Mouse (Mus musculus) left cerebral cortex, adult 9 months (tissue): ENCODE measurements around the gene Rassf1.
A peak's percentile ranks its signal among the peaks of the same experiment; 100 is the strongest.

Experiments
- DNase-seq, 2 experiments: peaks; one replicate each; pipeline ENCODE4 v3.0.0; 2022; ENCODE audit warnings: low spot score in 2 of 2

Rassf1 gene

DNA sequence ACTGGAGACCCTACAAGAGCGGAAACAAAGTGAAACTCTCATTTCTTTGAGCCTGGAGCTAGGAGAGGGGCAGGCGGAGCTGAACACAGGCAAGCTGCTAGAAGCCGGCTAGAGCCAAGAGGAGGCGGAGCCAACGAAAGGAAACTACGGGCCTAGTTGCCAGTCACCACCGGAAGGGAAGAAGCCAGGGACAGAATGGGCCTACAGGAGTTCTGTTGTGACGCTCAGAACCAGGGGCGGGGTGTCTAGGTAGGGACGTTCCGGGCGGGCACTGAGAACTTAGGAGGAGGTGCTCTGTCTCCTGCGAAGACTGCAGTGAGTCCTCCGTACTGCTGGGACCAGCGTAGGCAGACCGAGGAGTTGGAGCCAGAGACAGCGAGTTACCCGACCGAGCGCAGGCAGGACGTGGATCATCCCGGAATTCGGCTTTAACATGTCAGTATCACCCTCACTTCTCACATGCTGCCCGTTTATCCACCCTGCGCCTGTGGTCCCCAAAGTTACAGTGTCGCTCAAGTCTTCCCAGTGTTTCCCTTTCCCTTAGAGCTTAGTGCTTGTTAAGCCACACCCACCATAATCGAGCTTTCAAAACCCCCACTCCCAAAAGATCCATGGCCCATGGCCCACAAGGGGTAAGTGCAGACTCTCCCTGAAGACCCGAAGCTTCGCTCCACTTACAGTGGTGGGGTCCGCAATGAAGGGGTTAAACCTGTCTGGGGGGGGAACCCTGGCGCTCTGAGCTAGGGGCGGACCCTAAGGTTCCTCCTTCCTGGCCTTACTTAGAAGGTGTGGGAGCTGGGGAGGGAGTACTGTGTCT, 29.4 kb downstream of the Rassf1 start, which contains the start of gene Hyal3:
Hyal3 (plus strand) TSS at position 318 of the 817 bp plus-strand sequence.
- DNase-seq, result peak; percentile 81 to 90

GRCm38 (mm10) chr9:107581584-107581983, 30.2 kb downstream of the Rassf1 start:
- no peak for DNase-seq

GRCm38 (mm10) chr9:107582509-107583062, 31.2 kb downstream of the Rassf1 start:
- no peak for DNase-seq

DNA sequence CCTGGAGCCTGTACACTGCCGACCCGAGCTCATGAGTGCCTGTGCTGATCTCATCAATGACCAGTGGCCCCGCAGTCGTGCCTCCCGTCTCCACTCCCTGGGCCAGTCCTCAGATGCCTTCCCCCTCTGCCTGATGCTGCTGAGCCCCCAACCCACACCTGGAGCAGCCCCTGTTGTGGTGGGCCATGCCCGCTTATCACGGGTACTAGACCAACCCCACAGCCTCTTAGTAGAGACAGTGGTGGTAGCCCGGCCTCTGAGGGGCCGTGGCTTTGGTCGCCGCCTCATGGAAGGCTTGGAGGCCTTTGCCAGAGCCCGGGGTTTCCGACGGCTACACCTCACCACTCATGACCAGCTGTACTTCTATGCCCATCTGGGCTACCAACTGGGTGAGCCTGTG, 31.8 kb downstream of the Rassf1 start:
- no peak for DNase-seq

GRCm38 (mm10) chr9:107586504-107586903, 35.1 kb downstream of the Rassf1 start:
- no peak for DNase-seq

DNA sequence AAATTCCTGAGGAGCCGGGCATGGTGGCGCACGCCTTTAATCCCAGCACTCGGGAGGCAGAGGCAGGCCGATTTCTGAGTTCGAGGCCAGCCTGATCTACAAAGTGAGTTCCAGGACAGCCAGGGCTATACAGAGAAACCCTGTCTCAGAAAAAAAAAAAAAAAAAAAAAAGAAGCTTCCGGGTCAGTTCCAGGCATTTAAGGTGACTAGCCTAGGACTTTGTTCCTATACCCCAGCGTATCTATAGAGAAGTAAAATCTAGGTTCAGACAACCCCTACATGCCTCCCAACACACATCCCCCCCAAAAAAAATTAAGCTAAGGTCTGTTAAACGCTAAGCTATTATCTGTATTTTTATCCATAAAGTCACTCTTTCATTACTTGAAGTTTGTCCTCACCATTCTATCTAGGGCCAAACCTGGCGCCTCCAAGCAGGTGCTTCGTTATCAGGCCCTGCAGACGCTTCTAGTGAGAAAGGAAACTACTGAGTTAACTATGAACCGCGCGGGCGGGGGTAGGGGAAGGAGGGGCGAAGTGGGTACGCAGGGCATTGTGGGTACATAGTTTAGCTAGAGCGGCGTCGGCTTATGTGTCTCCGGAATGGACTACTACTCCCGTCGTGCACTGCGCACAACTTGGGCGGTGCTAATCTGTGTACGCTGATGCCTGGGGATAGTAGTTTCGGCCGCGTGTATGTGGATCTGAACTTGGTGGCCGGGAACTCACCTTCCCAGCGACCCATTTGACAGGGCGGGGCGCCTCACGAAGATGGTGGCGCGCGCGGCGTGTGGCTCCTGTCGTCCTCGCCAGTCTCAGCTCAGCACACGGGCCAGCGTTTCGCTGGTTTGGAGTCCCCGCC, 35.8 kb downstream of the Rassf1 start, which contains the start of gene Ifrd2:
Ifrd2 (plus strand) TSS at position 669 of the 859 bp plus-strand sequence.
- DNase-seq, result peak; percentile 98 to 99

- DNase-seq, result no peak
These were observed 36.7 kb downstream of the Rassf1 start for GRCm38 (mm10) chr9:107587833-107588639.

DNA sequence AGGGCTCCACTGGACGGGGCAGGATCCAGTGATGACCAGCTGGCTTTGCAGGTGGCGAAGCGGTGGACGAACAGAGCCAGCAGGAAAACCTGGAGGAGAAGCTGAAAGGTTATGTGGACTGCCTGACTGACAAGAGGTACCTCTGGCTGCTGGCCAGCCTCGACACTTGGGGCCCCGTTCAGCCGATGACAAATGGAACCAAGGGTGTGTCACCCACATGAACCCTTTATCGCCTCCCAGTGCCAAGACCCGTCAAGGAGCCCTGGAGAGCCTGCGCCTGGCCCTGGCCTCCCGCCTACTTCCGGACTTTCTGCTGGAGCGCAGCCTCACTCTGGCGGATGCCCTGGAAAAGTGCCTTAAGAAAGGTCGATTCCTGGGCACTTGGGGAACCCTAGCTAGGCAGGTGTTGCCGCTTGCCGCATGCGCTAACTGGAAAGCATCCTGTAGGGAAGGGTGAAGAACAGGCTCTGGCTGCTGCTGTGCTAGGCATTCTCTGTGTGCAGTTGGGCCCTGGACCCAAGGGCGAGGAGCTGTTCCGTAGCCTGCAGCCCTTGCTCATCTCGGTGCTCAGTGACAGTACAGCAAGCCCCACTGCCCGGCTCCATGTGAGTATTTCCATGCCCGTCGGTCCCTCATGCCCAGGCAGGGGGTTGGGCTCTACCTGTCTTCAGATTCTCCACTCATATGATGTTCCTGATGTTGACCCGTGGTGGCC, 38.9 kb downstream of the Rassf1 start:
- DNase-seq, result no peak

DNA sequence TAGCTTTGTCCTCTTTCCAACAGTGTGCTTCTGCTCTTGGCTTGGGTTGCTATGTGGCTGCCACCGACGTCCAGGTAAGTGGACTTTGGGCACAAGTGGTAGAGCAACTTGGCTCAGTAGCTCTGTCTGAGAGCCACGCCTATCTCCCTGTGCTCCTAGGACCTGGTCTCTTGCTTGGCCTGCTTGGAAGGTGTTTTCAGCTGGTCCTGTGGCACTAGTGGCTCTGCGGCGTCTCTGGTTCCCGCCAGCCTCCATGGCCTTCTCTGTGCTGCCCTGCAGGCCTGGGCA, 39.4 kb downstream of the Rassf1 start:
- no peak for DNase-seq

- no peak for DNase-seq
These were observed 42.0 kb downstream of the Rassf1 start for GRCm38 (mm10) chr9:107593101-107593976.

DNA sequence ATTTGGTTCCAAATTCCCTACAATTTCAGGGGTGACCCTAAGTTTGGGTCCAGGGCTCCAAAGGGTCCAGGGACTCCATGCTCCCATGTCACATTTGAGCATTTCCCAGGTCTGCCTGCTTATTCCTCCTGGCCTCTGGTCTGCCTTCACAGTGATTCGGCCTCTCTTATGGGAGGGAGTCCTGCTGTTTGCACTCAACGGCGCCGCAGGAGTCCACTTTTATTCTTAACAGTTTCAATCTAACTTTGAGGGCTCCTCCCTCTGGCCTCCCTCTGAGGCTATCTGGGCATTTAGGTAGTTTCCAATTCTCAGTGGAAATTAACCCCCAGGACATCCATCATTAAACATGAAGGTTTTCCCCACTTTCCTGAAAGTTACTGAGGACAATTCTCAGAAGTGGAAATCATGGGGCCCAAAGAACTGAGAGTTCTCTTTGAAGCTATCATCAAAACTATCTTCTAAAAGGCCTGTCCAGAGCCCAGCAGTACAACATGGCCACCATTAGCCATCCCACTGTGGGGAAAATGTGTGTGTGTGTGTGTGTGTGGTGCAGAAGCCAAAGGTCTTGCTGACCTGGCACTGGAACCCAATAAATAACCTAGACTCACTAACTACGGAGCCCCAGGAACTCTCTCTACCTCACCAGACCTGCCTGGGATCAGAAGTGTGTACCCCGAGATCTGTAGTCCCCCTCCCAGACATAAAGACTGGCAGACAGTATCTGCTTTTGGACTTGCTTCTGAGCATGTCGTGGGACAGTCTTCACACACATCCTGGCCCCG, 43.1 kb downstream of the Rassf1 start:
- DNase-seq, result no peak

DNA sequence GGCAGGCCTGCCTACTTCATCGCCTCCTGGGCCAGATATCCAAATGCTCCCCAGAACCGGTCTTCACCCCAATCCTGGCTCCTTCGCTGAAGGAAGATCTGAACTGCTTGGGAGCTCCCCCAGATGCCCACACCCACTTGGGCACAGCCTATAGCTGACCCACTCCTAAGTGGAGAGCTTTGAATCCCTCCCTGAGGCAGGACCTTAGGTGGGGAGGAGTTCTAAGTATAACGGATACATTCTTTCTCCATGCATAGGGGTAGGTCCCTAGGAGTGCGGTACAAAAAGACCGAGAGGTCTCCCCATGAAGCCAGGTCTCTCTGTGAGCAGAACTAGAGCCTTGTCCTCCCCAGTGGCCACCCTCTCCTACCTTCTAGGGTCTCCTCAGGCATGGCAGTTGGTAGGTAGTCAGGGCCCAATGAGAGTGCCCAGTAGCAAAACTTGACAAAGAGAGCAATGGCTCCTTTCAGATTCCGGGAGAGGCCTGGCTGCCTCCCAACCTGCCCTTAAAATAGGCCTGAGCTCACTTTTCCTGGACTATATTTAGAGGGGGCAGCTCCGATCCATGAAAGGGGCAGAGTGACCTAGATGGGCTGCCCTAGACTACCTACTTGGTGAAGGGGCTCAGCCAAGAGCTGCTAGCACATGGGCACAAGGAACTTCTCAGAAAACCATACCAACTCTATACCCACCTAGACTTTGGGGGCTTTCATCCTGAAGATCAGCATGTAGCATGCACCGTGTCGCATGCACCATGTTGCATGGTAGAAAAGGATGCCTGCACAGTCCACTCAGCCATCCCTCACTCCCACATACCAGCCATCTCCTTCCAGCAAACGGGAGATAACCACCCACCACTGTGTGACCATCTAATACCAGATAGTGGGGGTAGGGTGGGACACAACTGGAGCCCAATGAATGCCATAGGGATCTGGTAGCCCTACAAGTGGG, 45.5 kb downstream of the Rassf1 start:
- DNase-seq, result no peak

GRCm38 (mm10) chr9:107598385-107598784, 47.0 kb downstream of the Rassf1 start:
- DNase-seq, result no peak

- no peak for DNase-seq
These were observed 48.1 kb downstream of the Rassf1 start for GRCm38 (mm10) chr9:107599433-107599832.

GRCm38 (mm10) chr9:107599842-107600241, 48.5 kb downstream of the Rassf1 start:
- DNase-seq, result no peak

- DNase-seq, result no peak
These were observed 49.4 kb downstream of the Rassf1 start for GRCm38 (mm10) chr9:107600745-107601144.

GRCm38 (mm10) chr9:107601275-107601674, 49.9 kb downstream of the Rassf1 start:
- no peak for DNase-seq

- peak in 1 of 2 experiments; percentile 93 for DNase-seq
These were observed 50.8 kb downstream of the Rassf1 start for GRCm38 (mm10) chr9:107602068-107602648.
